Mouse (Mus musculus): Measurements from ENCODE around the gene Cep68. TPM values are rescaled to one million over a fixed set of nuclear protein-coding genes. Genes with fewer than 3 reads are reported as not detected.

Cep68 gene
- 10 to 100 TPM; 30.7 to 30.9 TPM for total RNA-seq (2021)
- long read RNA-seq, experiment 1, full-length matches to known transcripts: 21 of 26 reads
- long read RNA-seq, experiment 1, partial matches to known transcripts: 1 of 26 reads
- long read RNA-seq, experiment 1, other reads (novel, unspliced or antisense): 4 of 26 reads
- long read RNA-seq, experiment 2, full-length matches to known transcripts: 15 of 22 reads
- long read RNA-seq, experiment 2, partial matches to known transcripts: 5 of 22 reads
- long read RNA-seq, experiment 2, other reads (novel, unspliced or antisense): 2 of 22 reads

DNA sequence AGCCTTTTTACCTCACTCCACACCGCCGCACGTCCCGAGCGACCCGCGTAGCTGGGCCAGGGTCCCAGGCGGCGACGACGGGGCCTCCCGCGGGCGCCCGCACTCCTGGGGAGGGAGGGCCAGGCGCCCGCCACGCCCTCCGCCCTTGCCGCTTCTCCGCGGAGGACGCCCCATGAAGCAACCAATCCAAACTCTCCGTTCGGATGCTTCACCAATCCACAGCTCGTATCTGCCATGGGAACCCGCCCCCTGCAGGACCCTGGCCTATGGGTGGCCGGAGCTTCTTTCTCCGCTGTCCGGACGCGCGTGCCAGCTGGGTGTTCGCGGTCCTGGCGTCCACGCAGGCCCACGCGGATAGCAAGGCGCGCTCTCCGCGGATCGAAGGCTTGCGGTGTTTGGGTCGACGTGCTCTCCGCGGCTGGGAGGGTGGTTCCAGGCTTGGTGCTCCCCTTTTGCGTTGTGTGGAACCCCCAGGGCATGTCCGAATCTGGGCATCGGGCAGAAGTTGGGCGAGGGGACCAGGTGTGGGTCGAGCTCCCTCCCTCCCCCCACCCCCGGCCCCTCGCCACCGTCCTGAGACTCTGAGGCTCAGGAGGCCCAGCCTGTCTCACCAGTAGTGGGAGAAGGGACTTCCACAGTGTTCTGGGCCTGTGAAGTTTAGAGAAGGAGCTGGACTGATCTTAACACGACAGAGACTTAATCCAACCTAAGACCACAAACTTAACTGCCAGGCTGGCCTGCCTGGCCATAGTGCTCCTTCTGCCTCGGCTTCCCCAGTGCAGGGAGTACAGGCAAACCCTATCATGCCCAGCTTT, at the start of gene Cep68:
Gene Cep68, minus strand, starts transcription at position 134 of the 815 bp plus-strand sequence.
- peak; percentile 94 to 96 for DNase-seq (ENCODE audit: low spot score in 2 of 2)

DNA sequence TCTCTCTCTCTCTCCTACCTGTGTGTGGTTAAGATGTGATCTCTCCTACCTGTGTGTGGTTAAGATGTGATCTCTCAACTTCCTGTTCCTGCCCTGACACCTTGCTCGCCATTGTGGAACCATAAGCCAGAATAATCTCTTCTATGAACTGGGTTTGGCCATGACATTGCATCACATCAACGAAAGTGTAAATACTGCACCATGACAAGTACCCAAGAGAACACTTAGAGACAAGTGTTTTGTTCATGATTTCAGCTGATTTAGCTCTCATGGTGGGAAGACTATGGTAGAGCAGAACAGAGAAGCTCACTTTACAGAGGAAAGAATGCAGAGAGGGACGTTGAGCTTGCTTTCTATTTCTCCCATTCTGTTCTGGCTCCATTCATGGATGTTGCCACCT, 35.2 kb upstream of the Cep68 start:
- no peak for DNase-seq (ENCODE audit: low spot score in 2 of 2)

DNA sequence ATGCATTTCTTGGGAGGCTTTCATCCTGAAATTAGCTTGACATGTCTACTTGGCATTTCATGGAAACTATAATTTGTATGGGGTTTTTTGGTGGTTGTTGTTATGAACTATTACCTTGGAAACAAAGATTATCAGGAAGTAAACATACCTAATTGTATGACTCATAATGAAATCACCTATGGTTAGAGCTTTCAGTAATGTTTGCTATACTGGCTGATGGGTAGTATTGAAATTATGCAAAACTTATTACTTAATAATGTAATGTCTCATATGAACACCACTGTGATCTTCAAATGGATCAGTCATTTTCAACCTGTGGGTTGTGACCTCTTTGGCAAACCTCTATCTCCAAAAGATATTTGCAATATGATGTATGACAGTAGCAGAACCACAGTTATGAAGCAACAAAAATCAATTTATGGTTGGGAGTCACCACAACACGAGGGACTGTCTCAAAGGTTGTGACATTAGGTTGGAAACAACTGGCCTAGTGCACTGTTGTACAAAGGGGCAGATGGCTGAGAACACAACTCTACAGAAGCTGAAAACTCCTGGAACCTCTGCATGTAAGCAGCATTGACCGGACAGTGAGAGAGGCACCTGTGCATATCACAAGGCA, 33.5 kb upstream of the Cep68 start:
- no peak for DNase-seq (ENCODE audit: low spot score in 2 of 2)

DNA sequence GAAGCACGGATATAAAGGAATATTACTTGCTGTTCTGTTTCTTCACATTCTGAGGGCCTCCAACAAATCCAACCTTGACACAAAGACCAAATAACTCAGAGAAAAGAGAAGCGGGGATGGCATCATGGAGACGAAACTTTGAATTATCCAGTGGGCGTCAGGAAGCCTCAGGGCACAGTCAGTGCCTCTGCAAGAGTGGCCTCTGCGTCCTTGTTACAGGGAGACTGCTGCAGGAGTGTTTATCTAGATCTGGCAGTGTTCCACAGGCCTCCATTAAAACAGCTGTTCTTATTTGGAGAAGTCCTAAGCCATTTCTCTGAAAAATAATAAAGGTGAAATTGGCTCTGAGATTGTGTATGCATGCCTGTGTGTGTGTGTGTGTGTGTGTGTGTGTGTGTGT, 31.8 kb upstream of the Cep68 start:
- DNase-seq (ENCODE audit: low spot score in 2 of 2): no peak

DNA sequence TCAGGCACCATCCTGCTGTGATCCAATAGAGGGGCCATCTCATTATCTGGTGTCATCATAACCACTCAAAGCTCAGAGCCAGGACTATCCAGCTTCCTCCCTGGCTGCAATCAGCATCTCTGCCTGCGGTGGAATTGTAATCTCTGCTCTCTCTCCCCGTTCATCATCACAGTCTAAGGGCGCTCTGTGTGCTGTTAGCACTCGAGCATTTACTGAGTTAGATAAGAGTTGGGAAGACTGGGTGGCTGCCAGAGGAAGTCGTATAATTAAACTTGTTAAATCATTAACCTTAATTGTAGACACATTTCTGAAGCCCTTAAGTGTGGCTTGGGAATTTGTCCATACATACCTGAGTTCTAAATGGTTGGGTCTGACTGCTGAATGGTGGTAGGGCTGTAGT, 29.5 kb upstream of the Cep68 start:
- no peak for DNase-seq (ENCODE audit: low spot score in 2 of 2)

DNA sequence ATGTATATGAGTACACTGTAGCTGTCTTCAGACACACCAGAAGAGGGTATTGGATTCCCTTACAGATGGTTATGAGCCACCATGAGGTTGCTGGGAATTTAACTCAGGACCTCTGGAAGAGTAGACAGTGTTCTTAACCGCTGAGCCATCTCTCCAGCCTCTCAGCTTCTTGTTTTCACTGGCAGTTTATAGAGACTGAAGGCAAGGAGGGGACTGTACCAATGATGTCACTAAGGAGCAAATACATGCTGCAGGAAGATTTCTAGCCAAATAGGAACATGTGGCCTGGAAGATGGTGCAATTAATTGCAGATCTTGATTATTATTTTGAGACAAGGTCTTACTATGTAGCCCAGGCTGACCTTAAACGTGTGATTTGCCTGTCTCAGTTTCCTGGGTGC, 27.9 kb upstream of the Cep68 start:
- DNase-seq (ENCODE audit: low spot score in 2 of 2): no peak

DNA sequence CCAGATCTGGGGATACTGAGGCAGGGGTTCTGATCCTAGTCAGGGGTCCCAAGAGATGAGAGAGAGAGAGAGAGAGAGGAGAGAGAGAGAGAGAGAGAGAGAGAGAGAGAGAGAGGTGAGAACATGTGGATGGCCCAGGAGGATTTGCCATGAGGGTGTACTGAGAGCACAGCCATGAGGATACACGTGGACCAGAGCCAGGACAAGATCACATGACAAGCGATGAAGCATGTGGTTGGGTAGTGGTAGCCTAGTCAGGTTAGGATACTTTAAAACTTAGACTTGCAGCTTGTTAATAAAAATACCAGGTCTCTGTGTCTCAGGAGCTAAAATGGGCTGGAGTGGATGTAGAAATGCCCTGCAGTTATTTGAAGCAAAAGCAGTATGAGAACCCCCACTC, 26.7 kb upstream of the Cep68 start:
- no peak for DNase-seq (ENCODE audit: low spot score in 2 of 2)

DNA sequence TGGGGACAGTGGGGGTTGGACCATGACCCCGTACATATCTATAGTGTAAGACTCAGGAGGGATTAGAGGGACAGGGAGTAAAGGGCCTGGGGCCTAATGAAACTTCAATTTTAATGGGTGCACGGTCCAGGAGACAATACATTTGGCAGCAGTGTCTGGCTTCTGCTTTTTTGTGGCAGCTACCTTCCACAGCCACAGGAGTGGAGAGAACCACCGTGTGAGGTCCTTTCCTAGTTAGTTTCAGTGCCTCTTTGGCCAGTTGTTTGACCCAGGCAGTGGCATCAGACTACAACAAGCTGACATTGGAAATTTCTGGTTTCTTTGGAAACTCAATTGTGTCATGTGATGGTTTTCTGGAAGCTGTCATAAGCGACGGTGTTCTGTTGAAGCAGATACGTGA, 20.7 kb upstream of the Cep68 start:
- no peak for DNase-seq (ENCODE audit: low spot score in 2 of 2)

DNA sequence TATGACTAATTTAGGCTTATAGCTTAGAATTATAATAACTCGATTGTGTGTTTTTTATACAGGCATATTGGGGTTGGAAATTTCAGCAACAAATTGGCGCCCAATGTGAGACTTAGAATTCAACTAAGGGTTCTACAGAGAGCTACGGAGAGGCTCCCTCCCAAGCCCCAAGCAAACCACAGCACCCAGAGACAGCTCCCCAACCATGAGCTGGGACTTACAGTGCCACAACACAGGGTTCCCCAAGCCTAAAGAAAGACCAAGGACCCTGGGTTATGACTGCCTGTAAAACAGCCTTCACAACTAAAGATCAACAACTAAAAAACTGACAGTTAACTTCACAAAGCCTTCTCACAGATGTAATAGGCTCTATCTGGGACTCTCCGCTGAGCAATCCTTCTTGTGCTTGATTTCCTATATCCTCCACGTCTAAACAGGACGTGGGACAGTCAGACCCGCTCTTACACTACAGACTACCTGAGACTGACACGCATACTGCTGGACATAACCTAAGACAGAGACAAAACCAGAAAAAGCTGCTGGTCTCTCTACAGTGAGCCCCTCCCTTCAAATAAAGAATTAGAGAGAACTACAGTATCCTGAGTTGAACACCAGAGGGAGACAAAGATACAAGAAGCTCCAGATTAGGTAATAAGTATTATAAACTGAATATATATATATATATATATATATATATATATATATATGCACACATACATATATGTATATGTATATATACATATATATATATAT, 13.6 kb upstream of the Cep68 start:
- no peak for DNase-seq (ENCODE audit: low spot score in 2 of 2)

DNA sequence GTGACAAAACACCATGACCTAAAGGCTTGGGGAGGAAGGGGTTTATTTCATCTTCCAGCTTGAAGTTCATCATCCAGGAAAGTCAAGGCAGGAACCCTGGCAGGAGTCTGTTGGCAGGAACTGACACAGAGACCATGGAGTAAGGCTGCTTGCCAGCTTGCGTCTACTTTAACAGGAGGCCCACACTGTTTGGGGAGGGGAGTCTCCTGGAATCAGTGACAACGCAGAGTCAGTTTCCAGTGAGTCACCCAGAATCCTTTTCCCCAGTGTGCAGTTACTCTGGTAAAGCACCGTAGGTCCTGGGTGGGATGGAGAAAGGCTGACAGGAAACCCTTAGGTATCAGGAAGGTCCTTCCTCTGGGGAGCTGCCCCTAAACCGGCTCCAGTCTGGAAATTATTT, 5.6 kb upstream of the Cep68 start:
- DNase-seq (ENCODE audit: low spot score in 2 of 2): no peak

DNA sequence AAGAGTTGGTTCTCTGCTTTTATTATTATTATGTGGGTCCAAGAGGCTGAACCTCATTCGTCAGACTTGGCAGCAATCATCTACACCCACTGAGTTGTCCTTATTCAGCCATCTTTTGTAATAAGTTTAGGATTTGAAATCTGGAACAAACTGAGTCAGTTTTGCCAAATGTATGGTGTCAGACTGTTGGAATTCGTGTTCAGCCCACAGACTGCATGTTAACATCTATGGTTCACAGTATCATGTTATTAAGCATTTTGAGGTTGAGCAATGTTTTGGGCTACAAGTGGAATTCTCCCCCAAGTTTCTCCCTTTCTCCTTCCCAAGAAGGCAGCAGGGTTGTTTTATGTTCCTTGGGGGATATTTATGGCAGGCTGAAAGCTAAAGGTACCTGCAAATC, 3.9 kb upstream of the Cep68 start:
- no peak for DNase-seq (ENCODE audit: low spot score in 2 of 2)

DNA sequence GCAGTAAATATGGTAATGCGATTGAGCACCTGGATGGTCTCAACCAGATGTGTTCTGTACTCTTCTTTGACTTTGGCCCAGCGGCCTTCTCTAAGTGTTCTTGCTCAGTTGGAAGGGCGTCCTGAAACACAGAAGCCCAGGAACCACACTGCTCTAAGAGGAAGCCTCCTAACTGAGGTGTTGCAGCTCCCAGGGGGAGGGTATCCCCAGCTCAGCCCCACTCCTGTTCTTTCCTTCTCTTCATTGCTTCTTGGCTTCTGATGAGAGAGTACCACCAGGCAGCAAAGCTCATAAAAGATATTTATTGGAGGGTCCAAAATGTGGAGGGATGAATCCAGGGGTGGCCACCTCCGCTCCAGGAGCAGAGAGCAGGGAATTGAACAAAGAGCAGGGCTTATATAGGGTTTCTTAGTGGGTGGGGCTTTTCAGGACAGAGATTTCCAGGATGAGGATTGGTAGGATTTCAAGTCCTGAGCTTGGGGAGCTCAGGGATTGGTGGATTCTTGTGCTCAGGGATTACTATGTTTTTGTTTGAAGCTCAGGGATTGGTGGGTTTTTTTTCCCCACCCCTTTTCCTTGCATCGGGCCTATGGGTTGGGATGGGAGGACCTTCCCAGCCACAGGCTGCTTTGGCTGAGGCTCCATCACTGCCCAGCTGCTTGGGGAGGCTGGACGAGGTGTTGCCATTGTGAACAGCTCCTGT, 1.4 kb upstream of the Cep68 start:
- DNase-seq (ENCODE audit: low spot score in 2 of 2): no peak

DNA sequence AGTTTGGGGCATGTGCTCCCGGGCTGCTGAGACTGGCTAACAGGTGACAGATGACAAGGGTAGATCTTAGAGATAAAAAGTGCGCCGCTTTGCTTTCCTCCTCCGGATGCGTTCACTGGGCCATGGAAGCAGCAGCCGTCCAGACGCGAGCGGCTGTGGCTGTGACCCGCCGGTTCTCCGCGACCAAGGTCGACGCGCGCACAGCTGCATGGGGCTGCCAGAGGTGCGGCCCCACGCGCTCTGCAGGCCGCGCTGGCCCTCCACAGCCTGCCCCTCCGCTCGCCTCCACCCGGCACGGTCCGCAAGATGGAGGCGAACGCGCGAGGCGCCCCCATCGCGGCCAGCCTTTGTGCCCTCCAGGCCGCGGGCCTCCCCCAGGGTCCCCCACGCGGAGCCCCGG, 389 bp downstream of the Cep68 start:
- DNase-seq (ENCODE audit: low spot score in 2 of 2): peak; percentile 19 to 36

DNA sequence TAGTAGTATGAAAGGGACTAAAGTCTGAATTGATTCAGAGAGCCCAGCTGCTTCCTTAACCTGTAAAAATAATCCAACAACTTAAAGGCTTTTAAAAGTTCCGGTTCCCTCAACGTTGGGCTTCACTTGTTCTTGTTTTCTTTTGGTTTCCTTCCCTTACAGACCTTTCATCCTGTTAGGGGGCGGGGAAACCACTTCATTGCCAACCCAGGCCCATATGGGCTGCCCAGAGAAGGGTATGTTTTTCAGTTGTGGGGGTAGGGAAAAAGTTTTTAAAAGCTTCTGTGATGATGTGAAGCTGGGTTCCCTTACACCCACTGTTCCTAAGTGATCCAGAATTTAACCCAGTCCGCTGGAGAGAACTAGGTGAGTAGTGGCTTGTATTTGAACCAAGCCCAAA, 952 bp downstream of the Cep68 start:
- DNase-seq (ENCODE audit: low spot score in 2 of 2): no peak

DNA sequence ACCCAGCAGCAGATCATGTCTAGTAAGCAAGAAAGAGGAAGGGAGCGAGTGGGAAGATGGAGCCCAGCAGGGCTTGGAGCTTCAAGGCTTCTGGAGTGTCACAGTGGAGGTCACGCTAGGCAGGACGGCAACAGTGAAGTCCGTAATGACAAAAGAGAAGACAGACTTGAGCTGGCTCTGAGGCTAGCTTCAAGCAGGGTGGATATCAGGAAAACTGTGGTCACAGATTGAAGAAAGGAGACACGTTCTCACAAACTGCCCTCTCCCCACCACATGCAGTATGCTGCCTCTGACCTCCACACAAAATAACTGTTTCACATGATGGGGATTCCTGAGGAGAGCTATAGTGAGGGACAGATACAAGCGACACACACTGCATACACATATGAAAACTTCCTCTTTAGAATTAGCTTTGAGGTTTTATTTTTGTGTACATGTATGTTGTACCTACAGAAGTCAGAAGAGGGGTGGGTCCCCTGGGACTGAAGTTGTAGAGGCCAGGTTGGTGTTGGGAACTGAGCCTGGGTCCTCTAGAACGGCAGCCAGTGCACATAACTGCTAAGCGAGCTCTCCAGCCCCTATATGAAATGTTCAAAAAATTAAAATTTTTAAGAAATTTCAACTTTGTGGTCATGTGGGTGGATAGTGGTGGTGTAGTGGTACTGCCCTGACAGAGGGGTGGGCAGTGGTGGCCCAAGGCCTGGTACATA, 1.9 kb downstream of the Cep68 start:
- DNase-seq (ENCODE audit: low spot score in 2 of 2): no peak

DNA sequence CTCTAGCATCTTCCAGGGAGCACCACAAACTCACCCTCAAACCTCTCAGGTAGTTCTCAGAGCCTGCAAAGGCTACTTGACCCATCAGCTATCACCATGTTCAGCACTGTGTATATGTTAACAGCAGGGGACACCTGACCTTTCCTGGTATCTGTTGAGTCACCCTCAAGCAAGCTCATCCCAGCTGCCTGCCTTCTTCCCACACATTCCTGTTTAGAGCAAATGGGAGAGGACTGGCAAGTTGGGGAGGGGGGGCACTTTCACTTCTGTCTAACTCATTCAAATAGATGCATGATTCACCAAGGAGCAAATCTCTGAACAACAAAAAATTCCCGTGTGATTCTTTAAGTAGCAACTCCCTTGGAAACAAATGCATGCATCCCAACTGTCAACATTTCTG, 2.6 kb downstream of the Cep68 start:
- no peak for DNase-seq (ENCODE audit: low spot score in 2 of 2)

DNA sequence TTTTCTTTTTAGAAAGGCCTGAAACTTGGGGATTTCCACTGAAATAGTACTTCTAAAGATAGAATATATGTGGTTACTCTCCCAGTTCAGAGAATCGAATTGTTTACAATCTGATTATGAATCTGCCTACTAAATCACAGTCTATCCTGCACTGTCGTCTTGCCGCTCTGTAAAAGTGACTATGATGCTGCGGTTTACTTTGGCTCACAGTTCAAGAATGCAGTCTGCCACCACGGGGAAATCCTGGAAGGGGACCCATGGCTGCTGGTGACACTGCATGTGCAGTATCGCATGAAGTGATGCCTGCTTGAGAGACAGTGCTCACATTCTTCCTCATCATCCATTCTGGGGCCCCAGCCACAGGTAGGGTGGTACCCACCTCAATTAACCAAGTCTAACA, 3.9 kb downstream of the Cep68 start:
- DNase-seq (ENCODE audit: low spot score in 2 of 2): no peak

DNA sequence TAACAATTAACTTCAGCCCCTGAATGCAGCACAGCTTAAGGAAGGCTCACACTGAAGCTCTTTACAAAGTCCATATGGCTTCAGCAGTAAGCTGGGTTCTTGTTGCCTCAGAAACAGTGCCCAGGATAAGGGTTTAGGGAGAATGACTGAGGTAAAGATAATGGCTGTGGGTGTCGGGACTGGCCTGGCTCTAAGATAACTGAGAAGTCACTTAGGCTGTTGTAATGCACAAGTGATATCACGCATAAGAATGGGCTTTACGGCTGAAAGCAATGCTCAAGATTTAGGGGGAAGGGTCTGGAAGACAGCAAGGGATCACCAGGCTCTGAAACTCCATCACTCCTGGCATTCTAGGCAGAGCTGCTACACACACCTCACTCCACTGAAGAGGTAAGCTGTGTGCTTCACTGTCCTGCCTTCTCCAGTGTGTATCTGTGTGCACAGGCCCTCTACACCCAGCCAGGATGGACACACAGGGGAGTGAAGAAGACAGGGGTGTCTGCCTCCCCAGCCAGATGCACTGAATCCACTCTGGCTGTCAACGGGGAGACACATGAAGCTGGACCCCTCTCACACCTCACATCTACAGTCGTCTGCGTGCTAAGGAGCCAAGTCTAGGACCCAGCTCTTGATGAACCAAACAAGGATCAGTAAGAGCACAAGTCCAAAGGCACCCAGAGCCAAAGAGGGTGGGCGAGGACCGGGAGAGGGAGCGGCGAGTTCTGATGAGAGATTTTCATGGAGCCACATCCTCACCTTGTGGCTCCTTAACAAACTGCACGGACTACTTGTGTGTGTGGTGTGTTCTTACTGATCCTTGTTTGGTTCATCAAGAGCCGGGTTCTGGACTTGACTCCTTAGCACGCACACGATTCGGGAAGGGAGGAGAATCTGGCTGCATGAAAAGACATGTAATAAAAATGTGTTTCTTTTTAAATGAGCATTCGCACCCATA, 4.6 kb downstream of the Cep68 start:
- DNase-seq (ENCODE audit: low spot score in 2 of 2): no peak

DNA sequence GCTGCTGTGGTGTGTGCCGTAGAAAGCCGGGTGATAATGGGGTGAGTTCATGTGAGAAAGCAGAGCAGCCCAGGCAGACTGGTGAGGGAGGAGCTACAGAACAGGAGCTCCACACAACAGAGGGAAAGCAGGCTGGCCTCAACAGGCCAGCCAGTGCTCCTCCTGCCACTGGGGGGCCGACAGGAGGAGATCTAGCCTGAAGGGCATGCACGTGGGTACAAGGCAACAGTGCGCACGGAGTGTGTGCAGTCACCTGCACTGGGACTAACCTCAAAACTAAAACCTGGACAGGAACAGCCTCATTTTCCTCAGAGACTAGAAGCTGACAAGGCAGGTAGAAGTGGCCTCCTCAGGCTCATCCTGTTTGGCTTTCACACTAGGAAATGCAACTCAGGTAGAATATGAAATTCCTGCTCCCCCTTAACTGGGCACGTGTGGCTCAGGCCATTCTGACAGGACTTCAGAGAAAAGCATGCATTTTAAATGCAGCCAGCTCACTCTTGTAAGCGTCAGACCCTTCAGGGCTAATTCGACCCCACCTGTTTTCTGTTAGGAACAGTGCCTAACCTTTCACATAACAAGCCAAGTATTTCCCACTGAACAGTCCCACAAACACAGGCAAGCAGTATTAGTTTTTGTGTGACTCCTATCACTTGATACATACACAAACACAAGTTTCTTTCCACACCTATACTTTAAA, 5.9 kb downstream of the Cep68 start:
- DNase-seq (ENCODE audit: low spot score in 2 of 2): no peak
